Mouse (Mus musculus) spleen, adult 18-20 months (tissue): Measurements from ENCODE around the gene Large1.
"Not testable (repeated sequence)": the region's sequence is repeated elsewhere in the genome, so short reads cannot be mapped to it uniquely, and the experiment has no call there.

Source experiments
- DNase-seq, 2 experiments: peaks; one replicate each; pipeline ENCODE4 v3.0.0; 2022; ENCODE audit warnings: mixed read lengths in 2 of 2

Large1 gene

GRCm38 (mm10) chr8:73003858-73004257 is 349.5 kb downstream of the Large1 start:
- peak in 1 of 2 experiments; percentile 1 for DNase-seq

- DNase-seq: no peak
Measured at GRCm38 (mm10) chr8:72993831-72994230, 359.5 kb downstream of the Large1 start.

GRCm38 (mm10) chr8:72990425-72990824 is 362.9 kb downstream of the Large1 start:
- no peak for DNase-seq

DNA sequence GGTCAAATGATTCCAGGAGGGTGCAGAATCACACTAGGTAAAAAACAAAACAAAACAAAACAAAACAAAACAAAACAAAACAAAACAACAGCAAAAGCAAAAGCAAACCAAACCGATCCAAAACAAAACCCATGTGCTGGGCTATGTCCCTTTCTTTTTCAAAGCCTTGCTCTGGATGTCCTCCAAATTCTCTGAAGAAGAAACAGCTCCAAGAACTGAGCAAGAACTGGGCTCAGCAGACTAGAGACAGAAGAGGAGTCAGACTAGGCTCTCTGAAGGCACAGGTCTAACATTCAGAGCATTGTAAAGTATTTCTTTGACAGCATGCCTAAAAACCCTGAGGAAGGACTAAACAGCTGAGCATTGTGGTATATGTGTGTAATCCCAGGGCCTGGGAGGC is 370.5 kb downstream of the Large1 start:
- no peak for DNase-seq

- no peak for DNase-seq
Measured at GRCm38 (mm10) chr8:72955074-72955473, 398.3 kb downstream of the Large1 start.

GRCm38 (mm10) chr8:72941393-72941792 is 411.9 kb downstream of the Large1 start:
- not testable (repeated sequence) for DNase-seq

DNA sequence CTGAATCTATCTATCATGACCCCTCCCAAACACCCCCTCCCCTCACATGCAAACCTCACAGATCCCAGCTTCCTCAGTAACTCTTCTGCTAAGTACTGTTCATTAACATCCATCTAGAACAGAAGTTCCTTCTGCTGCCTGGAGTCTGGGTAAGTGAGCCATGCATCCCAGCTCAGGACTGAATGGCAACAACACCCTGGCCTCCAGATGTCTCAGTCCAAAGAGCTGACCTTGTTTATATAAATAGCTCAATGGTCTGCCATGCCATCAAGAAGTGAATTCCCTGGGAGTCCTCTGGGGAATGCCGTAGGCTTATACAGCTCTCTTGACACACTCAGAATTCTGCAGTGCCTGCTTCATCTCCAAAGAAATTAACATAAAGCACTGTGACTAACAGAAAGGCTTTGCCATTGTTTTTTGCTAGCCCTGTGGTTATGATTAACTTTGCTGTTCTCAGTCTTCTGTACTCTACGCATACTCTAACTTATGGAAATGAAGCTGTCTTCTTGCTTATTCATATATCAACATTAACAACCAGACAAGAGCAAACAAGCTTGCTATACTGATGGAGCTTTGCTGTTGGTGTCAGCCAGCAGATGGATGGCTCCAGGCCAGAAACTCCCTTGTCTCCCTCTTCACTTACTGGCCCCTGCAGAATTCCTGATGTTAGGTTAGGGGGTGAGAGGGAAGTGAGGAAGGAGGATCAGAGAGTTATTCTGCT is 434.0 kb downstream of the Large1 start:
- DNase-seq: no peak

DNA sequence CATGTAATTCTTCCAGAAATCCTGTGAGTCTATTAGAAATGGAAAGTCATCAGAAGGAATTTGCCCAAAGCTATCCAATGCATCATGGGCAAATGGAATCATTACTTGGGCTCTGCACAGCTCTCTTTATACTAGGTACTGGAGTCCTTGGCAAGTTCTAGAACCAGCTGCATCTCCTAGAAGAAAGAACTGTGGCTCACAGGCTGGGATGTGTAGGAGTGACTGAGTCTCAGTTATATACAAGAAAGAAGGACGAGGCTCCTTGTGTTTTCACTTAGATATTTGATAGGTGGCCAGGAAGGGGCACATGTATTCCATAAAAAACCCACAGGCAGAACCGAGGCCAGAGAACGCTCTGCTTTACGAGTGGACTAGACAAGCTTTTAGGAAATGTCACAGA is 447.8 kb downstream of the Large1 start:
- DNase-seq: no peak

DNA sequence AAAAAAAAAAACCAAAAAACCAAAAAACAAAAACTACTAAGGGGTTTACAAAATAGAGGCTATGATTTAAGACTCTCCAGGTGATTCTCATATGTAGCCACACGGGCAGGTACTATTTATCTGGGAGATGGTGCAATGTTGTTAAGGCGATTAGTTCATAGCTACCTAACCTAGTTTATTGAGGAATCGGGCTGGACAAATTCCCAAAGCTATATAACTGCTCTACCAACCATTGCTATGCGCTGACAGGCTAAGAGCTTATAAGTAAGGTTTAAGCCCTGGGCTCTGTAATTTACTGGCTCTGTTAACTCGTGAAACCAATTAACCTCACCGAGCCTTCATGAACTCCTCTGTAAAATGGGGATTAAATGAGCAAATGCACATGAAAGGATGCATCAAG is 451.7 kb downstream of the Large1 start:
- DNase-seq: no peak

- no peak for DNase-seq
Measured at GRCm38 (mm10) chr8:72899321-72899720, 454.0 kb downstream of the Large1 start.

GRCm38 (mm10) chr8:72883033-72883432 is 470.3 kb downstream of the Large1 start:
- no peak for DNase-seq

GRCm38 (mm10) chr8:72873411-72873810 is 479.9 kb downstream of the Large1 start:
- DNase-seq: no peak

DNA sequence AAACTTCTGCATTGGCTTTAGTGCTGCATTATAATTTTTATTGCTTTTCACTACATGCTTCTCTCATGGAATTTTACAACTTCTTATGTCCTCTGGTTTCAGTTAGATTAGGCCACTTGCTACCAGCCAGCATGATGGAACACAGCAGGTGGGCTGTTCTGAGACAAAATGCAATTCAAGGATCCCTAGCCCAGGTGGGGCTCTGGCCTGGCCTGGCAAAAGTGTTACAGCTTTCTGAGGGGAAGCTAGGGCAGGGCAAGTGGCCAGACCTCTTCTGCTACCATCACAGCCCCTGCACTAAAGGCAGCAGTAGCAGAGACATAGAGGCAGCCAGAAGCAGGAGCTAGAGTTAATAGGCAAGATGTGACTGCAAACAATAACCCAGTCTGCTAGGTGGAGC is 506.5 kb downstream of the Large1 start:
- no peak for DNase-seq

- DNase-seq: no peak
Measured at GRCm38 (mm10) chr8:72835863-72836262, 517.5 kb downstream of the Large1 start.

GRCm38 (mm10) chr8:72833112-72833511 is 520.2 kb downstream of the Large1 start:
- DNase-seq: no peak

DNA sequence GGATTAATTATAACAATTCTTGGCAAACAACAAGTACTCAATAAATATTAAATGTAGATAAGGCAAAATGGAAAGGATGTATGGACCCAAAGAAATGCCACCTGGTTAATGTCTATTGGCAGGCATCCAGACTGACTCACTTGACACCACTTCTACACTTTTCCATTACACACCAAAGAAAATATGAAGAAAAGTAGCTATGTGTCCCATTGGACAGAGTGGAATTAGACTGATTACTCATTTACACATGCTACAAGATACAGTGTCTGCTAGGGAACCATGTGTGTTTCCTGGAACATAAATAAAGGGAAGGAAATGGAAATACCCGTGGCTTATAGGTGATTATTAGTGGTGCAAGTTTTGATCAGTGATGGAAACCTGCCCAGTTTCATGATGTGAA is 521.0 kb downstream of the Large1 start:
- DNase-seq: no peak

DNA sequence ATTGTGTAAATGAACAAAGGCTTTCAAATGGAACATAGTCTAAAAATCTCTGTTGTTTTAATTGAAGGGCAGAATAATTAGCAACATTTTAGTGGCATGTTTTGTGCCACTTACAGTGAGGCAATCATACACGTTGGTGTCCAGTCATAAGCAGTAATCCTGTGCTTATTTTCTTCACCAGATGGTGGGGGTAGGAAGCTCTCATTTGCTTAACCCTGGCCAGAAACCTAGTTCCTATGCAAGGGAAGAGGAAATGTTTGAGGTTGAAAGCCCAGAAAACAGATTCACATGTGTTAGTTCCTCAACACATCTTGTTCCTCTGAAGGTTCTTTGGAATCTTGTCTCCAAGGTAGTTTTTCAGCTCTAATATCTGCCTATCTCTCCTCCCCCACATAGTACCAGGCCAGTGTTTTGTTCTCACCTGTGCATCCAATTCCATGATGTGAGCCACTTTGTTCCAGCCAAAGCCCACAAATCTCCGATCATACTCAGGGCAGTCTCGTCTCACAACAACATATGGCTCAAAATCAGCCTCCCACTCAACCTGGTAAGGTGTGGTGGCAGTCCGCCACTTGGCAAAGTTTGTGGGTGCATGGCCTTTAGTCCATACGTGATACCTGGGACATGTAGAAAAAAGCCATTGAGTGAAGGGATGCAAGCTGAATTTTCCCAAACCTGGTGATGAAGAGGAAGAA is 535.5 kb downstream of the Large1 start:
- DNase-seq: no peak

DNA sequence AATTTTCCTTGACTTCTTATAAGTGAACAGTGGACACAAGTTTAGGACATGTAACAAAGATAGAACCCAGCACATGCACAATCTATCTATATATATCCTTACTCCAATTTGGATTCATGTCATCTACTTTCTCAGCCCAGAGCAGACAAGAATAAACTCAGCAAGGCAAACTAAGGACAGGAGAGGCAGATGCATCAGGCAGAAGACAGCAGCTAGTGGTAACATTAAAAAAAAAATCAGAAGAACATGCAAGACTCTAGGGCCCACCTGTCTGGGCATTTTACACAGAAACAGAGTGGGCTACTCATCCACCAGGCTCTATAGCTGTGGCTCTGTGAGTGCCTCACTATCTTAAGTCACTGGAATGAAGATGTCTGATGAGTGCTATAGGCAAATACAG is 536.7 kb downstream of the Large1 start:
- DNase-seq: no peak

DNA sequence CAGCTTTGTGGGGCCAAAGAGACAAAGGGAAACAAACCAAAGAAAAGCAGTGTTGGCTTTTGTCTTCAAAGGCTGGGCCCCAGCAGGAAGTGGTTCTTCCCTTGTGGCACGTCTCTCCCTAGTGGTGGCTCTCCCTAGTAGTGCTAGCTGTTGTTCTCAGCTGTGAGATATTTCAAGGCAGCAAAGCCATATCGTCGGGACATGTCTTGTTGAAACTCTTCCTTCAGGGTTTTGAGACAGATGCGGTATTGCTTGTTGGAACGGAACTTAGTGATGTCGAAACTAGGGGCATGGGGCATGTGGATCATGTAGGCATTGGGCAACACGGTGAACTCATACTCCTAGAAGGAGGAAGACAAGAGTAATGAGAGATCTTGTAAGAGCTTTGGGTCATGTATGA is 537.7 kb downstream of the Large1 start:
- DNase-seq: no peak

DNA sequence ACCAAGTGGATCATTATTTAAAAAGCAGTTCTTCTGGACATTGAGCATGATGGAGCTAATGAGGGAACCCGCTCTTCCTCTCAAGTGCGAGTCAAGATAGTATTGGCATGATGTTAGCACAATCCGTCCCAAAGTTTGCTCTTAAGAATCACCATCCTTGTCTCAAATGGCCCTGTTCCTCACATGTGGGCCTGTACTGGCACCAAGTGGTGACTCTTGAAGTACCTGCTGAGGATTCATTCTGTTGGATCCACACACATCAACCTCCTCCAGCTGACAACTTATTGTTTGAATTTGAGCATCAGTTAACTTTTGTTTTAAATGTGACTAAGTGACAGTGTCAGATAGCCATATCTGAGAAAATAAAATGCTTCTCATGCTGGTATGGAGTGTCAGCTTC is 540.6 kb downstream of the Large1 start:
- no peak for DNase-seq

DNA sequence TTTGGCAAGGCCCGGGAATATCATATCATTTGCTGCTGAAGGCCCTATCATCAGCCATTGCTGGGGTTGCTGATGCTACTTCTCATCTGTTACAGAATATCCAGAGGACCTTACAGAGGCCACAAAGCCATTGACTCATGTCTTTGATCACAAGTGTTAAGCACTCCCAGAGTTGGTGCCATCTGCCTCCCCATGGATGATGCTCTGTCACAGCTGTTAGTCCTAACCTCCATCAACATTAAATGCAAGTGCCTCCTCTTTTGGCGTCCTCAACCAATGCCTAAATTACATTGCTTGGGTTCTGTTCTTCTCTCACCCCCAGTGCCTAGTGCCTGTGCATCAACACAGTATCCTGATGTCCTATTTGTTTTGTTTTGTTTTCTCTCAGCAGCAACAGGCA is 551.8 kb downstream of the Large1 start:
- DNase-seq: no peak

DNA sequence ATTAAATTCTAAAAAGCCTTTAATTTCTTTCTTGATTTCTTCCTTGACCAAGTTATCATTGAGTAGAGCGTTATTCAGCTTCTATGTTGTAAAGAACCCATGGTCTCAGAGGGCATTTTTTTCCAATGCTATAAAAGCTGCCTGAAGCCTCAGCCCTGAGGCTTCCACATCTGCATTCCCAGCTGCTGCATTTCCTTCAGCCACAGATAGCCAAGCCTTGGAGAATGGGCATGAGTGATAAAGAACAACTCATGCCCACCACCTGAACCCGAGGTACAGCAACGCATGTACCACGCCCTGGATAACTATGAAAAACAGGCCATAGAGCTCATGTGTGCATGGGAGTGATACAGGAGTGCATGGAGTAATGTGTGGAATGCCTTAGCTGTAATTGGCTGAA is 572.7 kb downstream of the Large1 start:
- DNase-seq: no peak

DNA sequence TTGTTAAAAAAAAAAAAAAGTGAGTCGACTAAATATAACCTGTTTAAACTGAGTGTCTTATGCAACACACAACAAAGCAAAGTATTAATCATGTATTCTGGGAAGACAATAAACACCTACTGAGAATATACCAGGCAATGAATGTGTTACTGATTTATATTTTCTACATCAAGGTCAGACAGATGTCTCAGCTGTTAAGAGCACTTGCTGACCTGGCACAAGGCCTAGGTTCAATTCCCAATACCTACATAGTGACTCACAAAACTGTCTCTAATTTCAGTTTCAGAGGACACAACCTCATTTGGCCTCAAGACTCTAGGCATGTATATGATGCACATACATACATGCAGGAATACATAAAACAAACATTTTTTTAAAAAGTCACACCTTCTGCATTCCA is 575.5 kb downstream of the Large1 start:
- no peak for DNase-seq

GRCm38 (mm10) chr8:72766777-72767176 is 586.6 kb downstream of the Large1 start:
- no peak for DNase-seq

DNA sequence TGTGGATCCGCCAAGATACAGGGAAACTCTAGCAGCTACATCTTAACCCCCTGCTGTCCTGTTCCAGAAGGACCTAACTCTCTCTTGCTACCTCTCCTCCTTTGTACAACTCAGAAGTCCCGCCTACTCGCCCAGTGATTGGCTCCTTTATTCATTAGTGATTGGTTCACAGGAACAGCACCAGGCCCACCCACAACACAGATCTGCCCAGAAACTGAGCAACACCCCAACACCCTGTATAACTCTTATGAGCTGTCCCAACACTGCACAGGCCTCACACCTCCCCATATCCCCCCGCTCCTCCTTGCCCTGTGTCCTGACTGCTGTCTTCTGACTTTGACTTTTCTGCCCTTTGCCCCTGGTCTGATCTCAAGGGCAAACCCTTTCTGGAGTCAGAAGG is 587.6 kb downstream of the Large1 start:
- DNase-seq: no peak
